Mouse (Mus musculus) olfactory bulb, adult 2 months (tissue): ENCODE measurements around the gene Kcnh3. TPM values are rescaled to one million over a fixed set of nuclear protein-coding genes. Genes with fewer than 3 reads are reported as not detected.

Source experiments
- H3K27ac ChIP-seq: fragments of 200-500 bp; 2 replicates; pipeline ENCODE4 v1.5.1; 2012; ENCODE audit warnings: low read depth, low read length; ENCODE audit not compliant: insufficient read depth
- H3K4me1 ChIP-seq: fragments of 200-500 bp; 2 replicates; pipeline ENCODE4 v1.6.1; 2012; ENCODE audit warnings: low read length; ENCODE audit not compliant: control insufficient read depth, insufficient read depth
- H3K4me3 ChIP-seq: fragments of 200-500 bp; 2 replicates; pipeline ENCODE4 v1.5.1; 2012; ENCODE audit warnings: mild to moderate bottlenecking, low read depth, low read length, moderate library complexity; ENCODE audit not compliant: insufficient read depth
- CTCF ChIP-seq: fragments of 200-500 bp; IDR thresholded peaks from 2 replicates; pipeline ENCODE4 v1.5.1; 2012; ENCODE audit warnings: low read depth, mild to moderate bottlenecking, low read length, moderate library complexity; ENCODE audit not compliant: insufficient read depth
- POLR2A ChIP-seq: fragments of 200-500 bp; IDR thresholded peaks from 2 replicates; pipeline ENCODE4 v1.6.1; 2012; ENCODE audit warnings: mild to moderate bottlenecking, low read depth, low read length, moderate library complexity; ENCODE audit not compliant: insufficient read depth
- WGBS: fragments of 180-500 bp; shearing (Covaris S2); methylation state at CpG from one replicate; pipeline ENCODE4 v1.1.7; 2018; 5-methylcytosine and 5-hydroxymethylcytosine counted together
- polyA plus RNA-seq: library from polyadenylated mRNA; stranded (reverse); fragments of >200 nt; gene quantifications from 2 replicates; pipeline ENCODE4 v1.2.4, GENCODE M21; 2012; ENCODE audit warnings: low replicate concordance; ENCODE audit not compliant: missing spikeins, insufficient read depth, insufficient read length

Kcnh3 gene
- polyA plus RNA-seq, 1 experiment, result not detected

GRCm38 (mm10) chr15:99215741-99216463, 8.8 kb upstream of the Kcnh3 start:
- Histone ChIP-seq H3K4me1 (peaks cover 18% of the 10 kb centered on the region), H3K4me3 (no peak overlapping the region), H3K27ac (no peak overlapping the region)
- no peak for TF ChIP-seq CTCF
- TF ChIP-seq POLR2A, result no peak
- 85% methylated on average over 11 of the region's 11 CpGs for WGBS

- Histone ChIP-seq H3K27ac (no peak overlapping the region), H3K4me3 (no peak overlapping the region), H3K4me1 (peaks cover 28% of the 10 kb centered on the region)
- TF ChIP-seq CTCF (no peak), POLR2A (no peak)
- WGBS, result 96% methylated on average over 4 of the region's 4 CpGs
Measured at GRCm38 (mm10) chr15:99217630-99218029, 7.0 kb upstream of the Kcnh3 start.

GRCm38 (mm10) chr15:99221315-99221952, 3.2 kb upstream of the Kcnh3 start:
- peaks cover 44% of the 10 kb centered on the region for H3K4me1 ChIP-seq
- H3K27ac ChIP-seq, result peak overlapping the region; percentile 74
- TF ChIP-seq CTCF, result no peak
- TF ChIP-seq POLR2A, result no peak
- no peak overlapping the region for H3K4me3 ChIP-seq
- 18% methylated on average over 8 of the region's 8 CpGs for WGBS

GRCm38 (mm10) chr15:99222794-99223584, 1.7 kb upstream of the Kcnh3 start:
- Histone ChIP-seq H3K27ac (peak overlapping the region; percentile 91), H3K4me1 (peaks cover 53% of the 10 kb centered on the region), H3K4me3 (peak overlapping the region; percentile 72)
- no peak for TF ChIP-seq POLR2A
- no peak for TF ChIP-seq CTCF
- 3% methylated on average over 18 of the region's 18 CpGs for WGBS

GRCm38 (mm10) chr15:99223585-99224207, 965 bp upstream of the Kcnh3 start:
- under 1% methylated on average over 46 of the region's 46 CpGs for WGBS
- Histone ChIP-seq H3K4me3 (peak overlapping the region; percentile 72), H3K27ac (peak overlapping the region; percentile 91), H3K4me1 (peaks cover 54% of the 10 kb centered on the region)
- TF ChIP-seq POLR2A (0 out of 2 replicates have a peak, but pooled peaks have one; percentile 30), CTCF (no peak)

- 4% methylated on average over 22 of the region's 22 CpGs for WGBS
- Histone ChIP-seq H3K4me1 (peaks cover 57% of the 10 kb centered on the region), H3K4me3 (peak overlapping the region; percentile 72), H3K27ac (peak overlapping the region; percentile 91)
- TF ChIP-seq CTCF (no peak), POLR2A (no peak)
Measured at GRCm38 (mm10) chr15:99225081-99225810, 585 bp downstream of the Kcnh3 start.

- Histone ChIP-seq H3K27ac (peak overlapping the region; percentile 58), H3K4me3 (peak overlapping the region; percentile 72), H3K4me1 (peaks cover 59% of the 10 kb centered on the region)
- TF ChIP-seq POLR2A (no peak), CTCF (no peak)
- 39% methylated on average over 14 of the region's 14 CpGs for WGBS
Measured at GRCm38 (mm10) chr15:99226090-99226489, 1.4 kb downstream of the Kcnh3 start.

- no peak for TF ChIP-seq CTCF
- no peak for TF ChIP-seq POLR2A
- Histone ChIP-seq H3K4me3 (no peak overlapping the region), H3K27ac (no peak overlapping the region), H3K4me1 (peaks cover 49% of the 10 kb centered on the region)
- WGBS, result 64% methylated on average over 10 of the region's 10 CpGs
Measured at GRCm38 (mm10) chr15:99231998-99232397, 7.3 kb downstream of the Kcnh3 start.
